Mouse (Mus musculus) thymus, adult 2 months (tissue): ENCODE measurements around the gene Eif2ak4. TPM values are rescaled to one million over a fixed set of nuclear protein-coding genes. Genes with fewer than 3 reads are reported as not detected.

Source experiments
- DNase-seq: peaks from one replicate; pipeline ENCODE4 v3.0.0; 2021
- H3K27ac ChIP-seq: fragments of 200-500 bp; 2 replicates; pipeline ENCODE4 v1.5.1; 2012; ENCODE audit warnings: low read length, control low read depth; ENCODE audit not compliant: control insufficient read depth, insufficient read depth
- H3K27me3 ChIP-seq: fragments of 200-500 bp; 2 replicates; pipeline ENCODE4 v1.6.1; 2012; ENCODE audit warnings: mild to moderate bottlenecking, low read length, moderate library complexity, mixed read lengths; ENCODE audit not compliant: control insufficient read depth, insufficient read depth
- H3K36me3 ChIP-seq: fragments of 200-500 bp; 2 replicates; pipeline ENCODE4 v1.6.1; 2012; ENCODE audit warnings: mild to moderate bottlenecking, low read length, moderate library complexity; ENCODE audit not compliant: control insufficient read depth, insufficient read depth
- H3K4me1 ChIP-seq: fragments of 200-500 bp; replicated peaks from 2 replicates; pipeline ENCODE4 v1.6.1; 2012; ENCODE audit warnings: low read length; ENCODE audit not compliant: control insufficient read depth, insufficient read depth
- H3K4me3 ChIP-seq: fragments of 200-500 bp; 2 replicates; pipeline ENCODE4 v1.5.1; 2012; ENCODE audit warnings: mild to moderate bottlenecking, low read length, control low read depth, moderate library complexity; ENCODE audit not compliant: control insufficient read depth, insufficient read depth
- CTCF ChIP-seq: fragments of 200-500 bp; IDR thresholded peaks from 2 replicates; pipeline ENCODE4 v1.5.1; 2012; ENCODE audit warnings: mild to moderate bottlenecking, control low read depth, low read length, moderate library complexity, borderline replicate concordance; ENCODE audit not compliant: control insufficient read depth, poor library complexity, insufficient read depth; ENCODE audit errors: extremely low read depth
- POLR2A ChIP-seq: fragments of 200-500 bp; IDR thresholded peaks from 2 replicates; pipeline ENCODE4 v1.6.1; 2012; ENCODE audit warnings: mild to moderate bottlenecking, low read length, control low read depth, moderate library complexity; ENCODE audit not compliant: control insufficient read depth, poor library complexity, insufficient read depth; ENCODE audit errors: extremely low read depth
- WGBS: fragments of 180-500 bp; shearing (Covaris S2); methylation state at CpG from one replicate; pipeline ENCODE4 v1.1.7; 2018; 5-methylcytosine and 5-hydroxymethylcytosine counted together
- polyA plus RNA-seq: library from polyadenylated mRNA; depleted of rRNA; stranded (reverse); fragments of >200 nt; gene quantifications from 2 replicates; pipeline ENCODE4 v1.2.3, GENCODE M21; 2012

The Eif2ak4 gene
- polyA plus RNA-seq, 1 experiment, result 9.0 TPM

DNA sequence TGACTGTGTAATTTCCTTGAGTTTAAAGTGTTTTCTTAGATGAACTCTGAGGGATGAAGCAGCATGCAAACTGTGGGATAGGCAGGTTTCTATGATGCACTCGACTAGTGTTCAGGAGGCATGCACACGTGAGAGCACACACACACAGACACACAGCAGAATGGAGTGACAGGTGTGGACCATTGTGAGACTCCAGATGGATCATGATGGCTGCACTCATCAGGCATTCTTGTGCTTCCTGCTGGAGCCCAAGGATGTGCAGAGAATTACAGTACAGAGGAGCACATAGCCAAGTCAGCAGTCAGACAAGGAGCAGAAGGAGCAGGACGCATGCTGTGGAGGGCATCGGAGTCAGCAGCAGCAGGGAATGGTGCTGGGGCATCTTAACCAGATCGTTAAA lies 15.9 kb downstream of the Eif2ak4 start:
- Histone ChIP-seq H3K27ac (no peak overlapping the region), H3K36me3 (no peaks in the 10 kb centered on the region), H3K4me3 (no peak overlapping the region), H3K27me3 (no peaks in the 10 kb centered on the region), H3K4me1 (no peaks in the 10 kb centered on the region)
- no peak for DNase-seq
- TF ChIP-seq CTCF, result no peak
- TF ChIP-seq POLR2A, result no peak
- 95% methylated on average over 5 of the region's 5 CpGs for WGBS

- Histone ChIP-seq H3K4me3 (no peak overlapping the region), H3K4me1 (no peaks in the 10 kb centered on the region), H3K36me3 (no peaks in the 10 kb centered on the region), H3K27me3 (no peaks in the 10 kb centered on the region), H3K27ac (no peak overlapping the region)
- 95% methylated on average over 4 of the region's 4 CpGs for WGBS
- DNase-seq, result no peak
- no peak for TF ChIP-seq POLR2A
- TF ChIP-seq CTCF, result no peak
These were observed 17.1 kb downstream of the Eif2ak4 start for GRCm38 (mm10) chr2:118405568-118405967.

DNA sequence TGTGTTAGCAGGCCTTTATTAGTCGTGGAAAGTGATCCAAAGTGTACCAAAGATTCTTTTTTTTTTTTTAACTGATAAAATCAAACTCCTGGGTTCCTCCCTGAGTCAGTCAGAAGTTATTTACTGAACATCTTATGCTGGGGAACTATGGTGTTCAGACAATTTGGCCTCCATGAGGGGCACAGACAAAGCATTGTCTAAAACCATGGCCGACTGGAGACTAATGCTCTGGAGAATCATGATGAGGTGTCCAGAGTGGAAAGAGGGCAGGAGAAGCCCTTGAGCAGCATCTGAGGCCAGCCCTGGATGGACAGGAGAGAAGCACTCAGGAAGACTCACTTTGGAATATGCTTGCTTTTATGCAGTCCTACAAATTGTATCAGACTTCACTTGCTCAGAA lies 18.4 kb downstream of the Eif2ak4 start:
- Histone ChIP-seq H3K4me1 (no peaks in the 10 kb centered on the region), H3K36me3 (no peaks in the 10 kb centered on the region), H3K4me3 (no peak overlapping the region), H3K27me3 (no peaks in the 10 kb centered on the region), H3K27ac (no peak overlapping the region)
- TF ChIP-seq POLR2A (no peak), CTCF (no peak)
- no peak for DNase-seq
- 83% methylated on average over 2 of the region's 2 CpGs for WGBS

DNA sequence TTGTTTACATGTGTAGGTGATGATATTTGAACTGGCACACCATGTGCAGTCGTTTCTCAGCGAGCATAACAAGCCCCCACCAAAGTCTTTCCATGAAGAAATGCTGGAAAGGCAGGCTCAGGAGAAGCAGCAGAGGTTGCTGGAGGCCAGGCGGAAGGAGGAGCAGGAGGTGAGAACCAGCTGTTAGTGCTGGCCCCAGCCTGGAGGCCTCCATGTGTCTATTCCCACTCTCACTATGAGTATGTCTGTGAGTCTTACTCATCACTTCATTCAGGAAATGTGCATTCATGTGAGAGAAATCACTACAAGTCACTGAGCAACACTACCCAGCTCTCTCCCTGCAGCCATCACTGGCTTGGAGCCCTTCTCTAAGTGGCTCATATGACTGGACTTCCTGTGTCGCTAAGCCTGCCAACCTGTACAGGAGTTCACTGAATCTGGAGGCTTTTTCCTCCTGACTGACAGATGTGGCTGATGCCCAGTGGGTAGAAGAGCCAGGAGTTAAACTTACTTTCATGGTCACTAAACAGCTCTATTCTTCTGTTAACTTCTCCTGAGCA lies 20.0 kb downstream of the Eif2ak4 start:
- H3K27me3 ChIP-seq, result no peaks in the 10 kb centered on the region
- no peak for TF ChIP-seq CTCF
- TF ChIP-seq POLR2A, result no peak
- no peak for DNase-seq
- no peaks in the 10 kb centered on the region for H3K4me1 ChIP-seq
- H3K36me3 ChIP-seq, result no peaks in the 10 kb centered on the region
- H3K4me3 ChIP-seq, result no peak overlapping the region
- no peak overlapping the region for H3K27ac ChIP-seq
- WGBS, result 93% methylated on average over 4 of the region's 4 CpGs

- Histone ChIP-seq H3K4me3 (no peak overlapping the region), H3K27ac (no peak overlapping the region), H3K36me3 (no peaks in the 10 kb centered on the region), H3K27me3 (no peaks in the 10 kb centered on the region), H3K4me1 (no peaks in the 10 kb centered on the region)
- DNase-seq, result no peak
- 97% methylated on average over 11 of the region's 11 CpGs for WGBS
- no peak for TF ChIP-seq POLR2A
- TF ChIP-seq CTCF, result no peak
These were observed 24.4 kb downstream of the Eif2ak4 start for GRCm38 (mm10) chr2:118412821-118413220.

GRCm38 (mm10) chr2:118415601-118416355 lies 27.4 kb downstream of the Eif2ak4 start:
- TF ChIP-seq CTCF, result no peak
- no peak for TF ChIP-seq POLR2A
- DNase-seq, result no peak
- H3K27ac ChIP-seq, result no peak overlapping the region
- no peaks in the 10 kb centered on the region for H3K36me3 ChIP-seq
- no peaks in the 10 kb centered on the region for H3K4me1 ChIP-seq
- no peaks in the 10 kb centered on the region for H3K27me3 ChIP-seq
- 96% methylated on average over 6 of the region's 6 CpGs for WGBS
- H3K4me3 ChIP-seq, result no peak overlapping the region
